Mouse (Mus musculus): ENCODE results near the gene Ly6g.
A peak's percentile ranks its signal among the peaks of the same experiment; 100 is the strongest.
"Not testable (repeated sequence)": the region's sequence is repeated elsewhere in the genome, so short reads cannot be mapped to it uniquely, and the experiment has no call there.

Ly6g gene

GRCm38 (mm10) chr15:75154940-75155339 lies at the start of gene Ly6g:
TSS of gene Ly6g (plus strand) at chr15:75155240.
- DNase-seq (ENCODE audit: low spot score), result no peak

GRCm38 (mm10) chr15:75110424-75110823 lies 44.6 kb upstream of the Ly6g start:
- DNase-seq (ENCODE audit: low spot score), result not testable (repeated sequence)

GRCm38 (mm10) chr15:75111861-75112630 lies 43.0 kb upstream of the Ly6g start, which contains the start of gene Ly6c2:
TSS of gene Ly6c2 (minus strand) at chr15:75111970.
- not testable (repeated sequence) for DNase-seq (ENCODE audit: low spot score)

GRCm38 (mm10) chr15:75116525-75116924 lies 38.5 kb upstream of the Ly6g start:
- DNase-seq (ENCODE audit: low spot score), result no peak

GRCm38 (mm10) chr15:75117481-75117880 lies 37.6 kb upstream of the Ly6g start:
- not testable (repeated sequence) for DNase-seq (ENCODE audit: low spot score)

- DNase-seq (ENCODE audit: low spot score), result peak; percentile 26
Measured at GRCm38 (mm10) chr15:75118742-75119141, 36.3 kb upstream of the Ly6g start.

- no peak for DNase-seq (ENCODE audit: low spot score)
Measured at GRCm38 (mm10) chr15:75120066-75120465, 35.0 kb upstream of the Ly6g start.

- DNase-seq (ENCODE audit: low spot score), result not testable (repeated sequence)
Measured at GRCm38 (mm10) chr15:75132346-75132745, 22.7 kb upstream of the Ly6g start.

- DNase-seq (ENCODE audit: low spot score), result not testable (repeated sequence)
Measured at GRCm38 (mm10) chr15:75135090-75135783, 19.8 kb upstream of the Ly6g start.

- DNase-seq (ENCODE audit: low spot score), result not testable (repeated sequence)
Measured at GRCm38 (mm10) chr15:75137739-75138138, 17.3 kb upstream of the Ly6g start.

- peak; percentile 8 for DNase-seq (ENCODE audit: low spot score)
Measured at GRCm38 (mm10) chr15:75141812-75142360, 13.2 kb upstream of the Ly6g start.

GRCm38 (mm10) chr15:75143735-75144134 lies 11.3 kb upstream of the Ly6g start:
- DNase-seq (ENCODE audit: low spot score), result no peak

GRCm38 (mm10) chr15:75153087-75153486 lies 2.0 kb upstream of the Ly6g start:
- DNase-seq (ENCODE audit: low spot score), result no peak

- DNase-seq (ENCODE audit: low spot score), result no peak
Measured at GRCm38 (mm10) chr15:75157646-75158045, 2.6 kb downstream of the Ly6g start.

GRCm38 (mm10) chr15:75175506-75175905 lies 20.5 kb downstream of the Ly6g start:
- peak; percentile 39 for DNase-seq (ENCODE audit: low spot score)

GRCm38 (mm10) chr15:75186291-75186690 lies 31.3 kb downstream of the Ly6g start:
- no peak for DNase-seq (ENCODE audit: low spot score)

GRCm38 (mm10) chr15:75189116-75189515 lies 34.1 kb downstream of the Ly6g start:
- peak; percentile 10 for DNase-seq (ENCODE audit: low spot score)

GRCm38 (mm10) chr15:75190560-75190959 lies 35.5 kb downstream of the Ly6g start:
- DNase-seq (ENCODE audit: low spot score), result not testable (repeated sequence)

Measured in urinary bladder, postnatal 14 days (tissue).